Mouse (Mus musculus): ENCODE measurements around the gene Olfr920.

Olfr920 gene
- long read RNA-seq, experiment 1, full-length matches to known transcripts, result 1 of 1 reads
- long read RNA-seq, experiment 1, partial matches to known transcripts, result 0 of 1 reads
- long read RNA-seq, experiment 1, other reads (novel, unspliced or antisense), result 0 of 1 reads
- long read RNA-seq, experiment 2, result 0 reads

- intact Hi-C loops (cut with DNase I), result no loop called here
Measured at GRCm38 (mm10) chr9:38751999-38752398, at the start of gene Olfr920. Olfr920 (plus strand) TSS chr9:38752299.

DNA sequence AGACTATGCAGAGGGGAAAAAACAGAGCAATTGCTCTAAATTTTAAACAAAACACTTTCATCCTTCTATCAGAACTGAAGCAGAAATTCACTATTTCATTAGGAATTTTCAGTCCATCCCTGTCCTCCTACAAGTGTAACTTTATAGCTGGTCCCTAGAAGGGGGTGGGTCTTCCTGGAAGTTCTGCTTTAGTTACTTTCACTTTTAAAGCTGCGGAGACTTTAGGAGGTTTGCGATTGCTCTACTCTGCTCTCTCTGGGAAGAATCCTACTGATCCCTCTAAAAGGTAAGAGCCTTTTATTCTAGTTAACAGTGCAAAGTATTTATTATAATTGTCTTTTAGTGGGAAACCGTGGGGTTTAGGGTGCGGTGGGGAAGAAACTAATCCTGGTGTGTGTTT is 34.0 kb upstream of the Olfr920 start, which contains the start of gene Vwa5a:
Gene Vwa5a (plus strand): TSS at position 167 of the 400 bp plus-strand sequence.
- intact Hi-C loops (cut with DNase I), result no loop called here

DNA sequence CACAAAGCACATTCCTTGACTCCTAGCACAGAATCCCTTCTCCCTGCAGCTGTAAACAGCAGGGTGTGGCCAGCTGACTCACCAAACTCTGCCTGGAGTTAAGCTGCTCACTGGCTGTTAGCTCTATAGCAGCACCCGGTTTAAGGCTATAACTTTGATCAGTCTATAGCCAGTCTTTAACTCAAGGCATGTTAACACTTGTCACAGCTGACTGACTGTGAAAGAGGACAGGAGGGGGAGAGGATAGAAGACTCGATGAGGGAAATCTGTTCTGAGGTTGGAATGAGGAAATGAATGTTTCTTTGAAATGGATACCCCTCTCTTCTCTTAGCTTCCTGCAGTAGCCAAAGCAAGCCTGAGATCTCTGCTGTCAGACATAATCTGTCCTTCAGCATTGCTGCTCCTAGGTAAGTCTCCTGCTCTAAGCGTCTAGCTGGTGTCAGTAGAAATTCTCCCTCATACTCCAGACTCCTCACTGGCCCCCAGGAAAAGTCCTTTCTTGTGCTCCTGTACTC is 33.1 kb upstream of the Olfr920 start:
- intact Hi-C loops (cut with DNase I), result no loop called here

- intact Hi-C loops (cut with DNase I), result no loop called here
Measured at GRCm38 (mm10) chr9:38724044-38724443, 28.1 kb upstream of the Olfr920 start.

- intact Hi-C loops (cut with DNase I), result no loop called here
Measured at GRCm38 (mm10) chr9:38728218-38728617, 23.9 kb upstream of the Olfr920 start.

- intact Hi-C loops (cut with DNase I), result no loop called here
Measured at GRCm38 (mm10) chr9:38741408-38741807, 10.7 kb upstream of the Olfr920 start.

- intact Hi-C loops (cut with DNase I), result no loop called here
Measured at GRCm38 (mm10) chr9:38744619-38745315, 7.3 kb upstream of the Olfr920 start.

GRCm38 (mm10) chr9:38772768-38773167 is 20.7 kb downstream of the Olfr920 start, which contains the start of gene Olfr921:
Olfr921 (plus strand) TSS chr9:38773068.
- intact Hi-C loops (cut with DNase I), result no loop called here

- intact Hi-C loops (cut with DNase I), result no loop called here
Measured at GRCm38 (mm10) chr9:38792689-38793088, 40.6 kb downstream of the Olfr920 start.

GRCm38 (mm10) chr9:38805696-38806095 is 53.6 kb downstream of the Olfr920 start:
- intact Hi-C loops (cut with DNase I), result no loop called here
